Mouse (Mus musculus) G1E-ER4 (cell line): Measurements from ENCODE around the gene Olfr311. TPM values are rescaled to one million over a fixed set of nuclear protein-coding genes. Genes with fewer than 3 reads are reported as not detected.

Source experiments
- GATA1 ChIP-seq: IDR thresholded peaks from one replicate; pipeline ENCODE4 v1.8.0; 2012; ENCODE audit warnings: low read length, inconsistent platforms
- polyA plus RNA-seq: library from polyadenylated mRNA; stranded (reverse); fragments of >175 nt; gene quantifications from 2 replicates; pipeline ENCODE4 v1.2.3, GENCODE M21; 2012

Gene Olfr311
- polyA plus RNA-seq, 1 experiment, result not detected

DNA sequence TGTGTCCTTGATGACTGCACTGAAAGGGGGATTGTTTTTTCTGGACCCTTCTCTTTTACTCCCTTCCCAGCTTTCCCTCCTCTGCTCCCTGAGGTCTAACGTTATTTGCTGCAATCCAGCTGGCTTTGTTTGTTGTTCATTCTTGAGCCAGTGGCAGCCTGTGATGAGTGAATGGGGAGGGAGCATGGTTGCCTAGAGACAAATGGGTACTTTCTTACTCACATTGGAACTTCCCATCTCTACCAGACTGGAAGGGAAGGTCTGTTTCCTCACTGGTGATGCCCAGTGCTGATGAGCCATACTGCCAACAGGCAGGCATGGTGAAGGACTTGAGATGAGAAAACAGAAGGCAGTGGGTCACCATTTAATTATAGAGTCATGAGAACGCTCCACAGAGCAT lies 10.7 kb downstream of the Olfr311 start:
- no peak for TF ChIP-seq GATA1

GRCm38 (mm10) chr11:58860744-58861143 lies 21.7 kb downstream of the Olfr311 start:
- TF ChIP-seq GATA1, result no peak

DNA sequence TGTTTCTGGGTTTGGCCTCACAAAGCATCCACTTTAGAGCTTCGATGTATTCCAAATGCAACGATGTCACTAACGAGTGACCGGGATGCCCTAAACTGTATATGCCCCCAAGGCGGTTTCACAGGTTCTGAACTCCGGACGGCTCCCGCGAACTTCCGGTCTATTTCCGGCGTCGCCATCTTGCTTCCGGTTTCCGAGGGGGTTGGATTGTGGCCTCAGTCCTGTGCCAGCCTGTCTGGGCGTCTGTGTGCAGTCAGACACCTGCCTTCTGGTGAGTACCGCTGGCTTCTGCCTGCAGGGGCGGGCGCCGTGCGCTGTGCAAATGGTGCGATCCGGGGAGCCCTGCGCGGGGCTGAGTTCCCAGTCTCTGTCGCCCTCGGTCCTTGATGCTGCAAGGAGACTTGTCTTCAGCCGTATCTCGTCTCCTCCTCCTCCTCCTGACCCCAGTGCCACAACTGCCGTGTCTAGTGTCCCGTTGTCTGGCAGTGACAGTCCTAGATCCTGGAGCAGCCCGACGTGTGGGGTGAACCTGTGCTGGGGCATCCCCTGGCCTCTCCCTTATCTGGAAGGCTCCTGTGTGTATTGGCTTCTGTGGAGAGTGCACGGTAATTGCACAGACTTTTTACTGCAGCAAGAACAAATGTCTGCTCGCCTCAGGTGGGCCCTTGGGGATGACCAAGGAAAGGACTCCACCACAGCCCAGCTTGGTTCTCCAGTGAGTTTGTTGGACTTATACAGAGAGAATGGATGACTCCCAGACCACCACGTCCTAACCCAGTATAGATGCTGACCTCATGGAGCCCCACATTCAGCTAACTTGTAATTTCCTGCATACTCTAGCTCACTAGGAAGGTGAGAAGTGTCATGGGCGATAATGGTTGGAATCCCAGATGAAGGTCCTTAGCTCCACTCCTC lies 28.2 kb downstream of the Olfr311 start, which contains the start of gene 2810021J22Rik:
Gene 2810021J22Rik, plus strand, starts transcription at position 178 of the 915 bp plus-strand sequence.
- TF ChIP-seq GATA1, result no peak

DNA sequence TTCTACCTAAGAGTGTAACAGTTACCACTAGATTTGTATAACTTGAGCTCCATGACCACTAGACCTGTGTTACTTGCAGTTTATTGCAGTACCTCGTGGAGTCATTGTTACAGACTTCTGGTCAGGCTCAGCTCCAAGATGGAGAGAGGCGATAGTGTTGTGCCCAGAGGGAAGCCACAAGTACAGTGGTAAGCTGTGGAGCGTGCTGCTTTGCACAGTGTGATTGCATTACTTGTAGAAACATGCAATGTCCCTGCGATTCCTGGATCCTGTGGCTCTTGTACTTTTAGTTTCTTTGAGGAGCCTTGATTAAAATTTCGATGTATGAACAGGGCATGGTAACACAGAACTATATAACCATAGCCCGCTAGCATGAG lies 28.9 kb downstream of the Olfr311 start:
- no peak for TF ChIP-seq GATA1

GRCm38 (mm10) chr11:58870961-58871360 lies 31.9 kb downstream of the Olfr311 start:
- no peak for TF ChIP-seq GATA1

DNA sequence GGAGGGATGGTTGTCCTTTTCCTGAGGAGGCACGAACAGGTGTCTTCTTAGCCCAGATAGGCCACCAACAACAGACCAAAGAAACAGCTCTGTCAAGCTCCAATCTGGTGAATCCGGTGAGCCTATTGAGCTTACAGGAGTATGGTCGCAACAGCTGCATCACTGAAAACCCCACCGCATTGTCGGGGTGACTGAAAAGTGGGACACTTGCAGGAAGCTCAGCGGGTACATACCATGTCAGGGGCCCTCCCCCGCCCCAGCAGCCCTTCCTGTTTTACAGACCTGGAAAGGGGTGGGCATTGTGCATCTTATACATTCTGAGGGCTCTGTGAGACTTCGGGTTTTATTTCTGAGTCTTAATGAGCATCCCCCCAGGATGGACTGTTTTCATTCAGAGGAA lies 44.7 kb downstream of the Olfr311 start:
- no peak for TF ChIP-seq GATA1

DNA sequence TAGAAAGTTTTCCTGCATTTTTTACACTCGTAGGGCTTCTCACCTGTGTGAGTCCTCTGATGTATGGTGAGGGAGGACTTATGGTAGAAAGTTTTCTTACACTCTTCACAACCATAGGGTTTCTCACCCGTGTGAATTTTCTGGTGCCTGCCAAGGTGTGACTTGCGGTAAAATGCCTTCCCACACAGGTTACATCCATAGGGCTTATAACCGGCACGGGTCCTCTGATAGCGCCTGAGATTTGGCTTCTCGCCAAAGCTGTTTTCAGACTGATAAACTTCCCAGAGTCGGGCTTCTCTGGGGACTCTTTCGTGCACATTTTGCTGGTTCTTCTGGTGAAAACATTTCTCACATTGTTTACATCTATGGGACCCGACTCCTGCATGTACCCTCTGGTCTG lies 51.5 kb downstream of the Olfr311 start:
- no peak for TF ChIP-seq GATA1

Other genes with a start within 250 kb of the Olfr311 start
- gene Olfr324, start 244.1 kb upstream of the Olfr311 start, polyA plus RNA-seq, result not detected in 2 replicates
- gene 2210407C18Rik, start 223.2 kb upstream of the Olfr311 start, polyA plus RNA-seq, result not detected in 2 replicates
- gene Olfr323, start 208.8 kb upstream of the Olfr311 start, polyA plus RNA-seq, result not detected in 2 replicates
- gene Trim58, start 198.8 kb upstream of the Olfr311 start, polyA plus RNA-seq, result not detected in 2 replicates
- not detected in 2 replicates for gene Olfr322, start 180.5 kb upstream of the Olfr311 start, polyA plus RNA-seq
- gene Olfr320, start 158.2 kb upstream of the Olfr311 start, polyA plus RNA-seq, result not detected in 2 replicates
- not detected in 2 replicates for gene Olfr319, start 140.1 kb upstream of the Olfr311 start, polyA plus RNA-seq
- gene Olfr318, start 115.2 kb upstream of the Olfr311 start, polyA plus RNA-seq, result not detected in 2 replicates
- gene Olfr317, start 100.0 kb upstream of the Olfr311 start, polyA plus RNA-seq, result not detected in 2 replicates
- not detected in 2 replicates for gene Olfr316, start 86.5 kb upstream of the Olfr311 start, polyA plus RNA-seq
- not detected in 2 replicates for gene Olfr315, start 66.1 kb upstream of the Olfr311 start, polyA plus RNA-seq
- not detected in 2 replicates for gene Olfr314, start 56.3 kb upstream of the Olfr311 start, polyA plus RNA-seq
- not detected in 2 replicates for gene Fam183b, start 37.3 kb upstream of the Olfr311 start, polyA plus RNA-seq
- not detected in 2 replicates for gene Olfr313, start 24.3 kb upstream of the Olfr311 start, polyA plus RNA-seq
- gene Olfr312, start 10.0 kb upstream of the Olfr311 start, polyA plus RNA-seq, result not detected in 2 replicates
- gene Gm12258, start 7.9 kb downstream of the Olfr311 start, polyA plus RNA-seq, result 0.12 and 0.42 TPM in 2 replicates
- 0.02 TPM in 1 of 2 replicates, not detected in the other for gene 2810021J22Rik, start 28.0 kb downstream of the Olfr311 start, polyA plus RNA-seq
- gene Zfp39, start 65.0 kb downstream of the Olfr311 start, polyA plus RNA-seq, result 1.1 and 1.5 TPM in 2 replicates
- not detected in 2 replicates for gene Btnl10, start 78.7 kb downstream of the Olfr311 start, polyA plus RNA-seq
- 434 and 543 TPM in 2 replicates for gene Rnf187, start 99.7 kb downstream of the Olfr311 start, polyA plus RNA-seq
- 0.11 TPM in 1 of 2 replicates, not detected in the other for gene Hist3h2ba, start 109.7 kb downstream of the Olfr311 start, polyA plus RNA-seq
- 4.0 and 6.8 TPM in 2 replicates for gene Hist3h2a, start 115.4 kb downstream of the Olfr311 start, polyA plus RNA-seq
- 2.5 TPM in 1 of 2 replicates, not detected in the other for gene Trim17, start 115.4 kb downstream of the Olfr311 start, polyA plus RNA-seq
- gene Trim11, start 138.8 kb downstream of the Olfr311 start, polyA plus RNA-seq, result 78.0 and 93.7 TPM in 2 replicates